Mouse (Mus musculus) left cerebral cortex, adult 8-10 months (tissue): ENCODE measurements around the gene Esx1. TPM values are rescaled to one million over a fixed set of nuclear protein-coding genes. Genes with fewer than 3 reads are reported as not detected.
A peak's percentile ranks its signal among the peaks of the same experiment; 100 is the strongest.

Experiments used
- DNase-seq, 2 experiments: peaks; one replicate each; pipeline ENCODE4 v3.0.0; 2022; ENCODE audit warnings: low spot score in 2 of 2
- total RNA-seq, 4 experiments: library from RNA; stranded (reverse); gene quantifications; 2 replicates each; pipeline ENCODE4 v1.2.4; 2022

Esx1 gene
- not detected for total RNA-seq

GRCm38 (mm10) chrX:137121718-137122117 is at the start of gene Esx1:
Gene Esx1 (minus strand): TSS chrX:137122083.
- DNase-seq, result no peak

GRCm38 (mm10) chrX:137170021-137170420 is 48.1 kb upstream of the Esx1 start:
- DNase-seq, result no peak

GRCm38 (mm10) chrX:137167658-137168057 is 45.8 kb upstream of the Esx1 start:
- DNase-seq, result no peak

- DNase-seq, result no peak
Observed at GRCm38 (mm10) chrX:137165621-137166020, 43.7 kb upstream of the Esx1 start.

GRCm38 (mm10) chrX:137162700-137163099 is 40.8 kb upstream of the Esx1 start:
- DNase-seq, result no peak

GRCm38 (mm10) chrX:137160971-137161370 is 39.1 kb upstream of the Esx1 start:
- DNase-seq, result no peak

- no peak for DNase-seq
Observed at GRCm38 (mm10) chrX:137149050-137149449, 27.2 kb upstream of the Esx1 start.

- DNase-seq, result no peak
Observed at GRCm38 (mm10) chrX:137144674-137145073, 22.8 kb upstream of the Esx1 start.

GRCm38 (mm10) chrX:137143726-137144125 is 21.8 kb upstream of the Esx1 start:
- no peak for DNase-seq

- no peak for DNase-seq
Observed at GRCm38 (mm10) chrX:137142546-137142945, 20.7 kb upstream of the Esx1 start.

- peak in 1 of 2 experiments; percentile 27 for DNase-seq
Observed at GRCm38 (mm10) chrX:137141669-137142068, 19.8 kb upstream of the Esx1 start.

GRCm38 (mm10) chrX:137127542-137127941 is 5.7 kb upstream of the Esx1 start:
- no peak for DNase-seq

GRCm38 (mm10) chrX:137119675-137120423 is 2.0 kb downstream of the Esx1 start:
- DNase-seq, result no peak

- no peak for DNase-seq
Observed at GRCm38 (mm10) chrX:137118097-137118746, 3.7 kb downstream of the Esx1 start.

GRCm38 (mm10) chrX:137106498-137106897 is 15.4 kb downstream of the Esx1 start:
- no peak for DNase-seq

GRCm38 (mm10) chrX:137104531-137104930 is 17.4 kb downstream of the Esx1 start:
- DNase-seq, result no peak

Other genes starting within 250 kb of the Esx1 start
- gene H2bfm, start 194.8 kb downstream of the Esx1 start, total RNA-seq, result not detected
- 10 to 100 TPM; 10.5 to 27.6 (median 20.0) TPM for gene Tmsb15b2, start 146.6 kb downstream of the Esx1 start, total RNA-seq
- 1 to 10 TPM; 1.3 to 5.9 (median 2.0) TPM for gene Tmsb15l, start 145.2 kb downstream of the Esx1 start, total RNA-seq
- 10 to 100 TPM in 1 of 4 experiments, 1 to 10 TPM in 3; 1.6 to 10.7 (median 7.7) TPM for gene Tmsb15b1, start 145.2 kb downstream of the Esx1 start, total RNA-seq
- gene Zcchc18, start 128.9 kb downstream of the Esx1 start, total RNA-seq, result 100 to 1,000 TPM; 270 to 291 (median 281) TPM
- gene Slc25a53, start 83.8 kb downstream of the Esx1 start, total RNA-seq, result 10 to 100 TPM; 21.4 to 39.2 (median 30.0) TPM
- 10 to 100 TPM in 3 of 4 experiments, 1 to 10 TPM in 1; 9.7 to 11.0 (median 10.4) TPM for gene Fam199x, start 72.5 kb downstream of the Esx1 start, total RNA-seq